Mouse (Mus musculus) embryonic fibroblast, embryonic 13.5 days (primary cell): ENCODE results near the gene Dgkg. TPM values are rescaled to one million over a fixed set of nuclear protein-coding genes. Genes with fewer than 3 reads are reported as not detected.

Source experiments
- H3K27ac ChIP-seq: 2 replicates; pipeline ENCODE4 v1.5.1; 2012; ENCODE audit warnings: low read length, control low read depth, inconsistent platforms; ENCODE audit not compliant: insufficient read depth
- H3K4me1 ChIP-seq: 2 replicates; pipeline ENCODE4 v1.6.1; 2011; ENCODE audit warnings: low read length; ENCODE audit not compliant: control insufficient read depth, insufficient read depth
- H3K4me3 ChIP-seq: 2 replicates; pipeline ENCODE4 v1.5.1; 2011; ENCODE audit warnings: mild to moderate bottlenecking, control low read depth, low read length; ENCODE audit not compliant: insufficient read depth
- CTCF ChIP-seq: IDR thresholded peaks from 2 replicates; pipeline ENCODE4 v1.5.1; 2011; ENCODE audit warnings: mild to moderate bottlenecking, control low read depth, low read length, moderate library complexity, borderline replicate concordance; ENCODE audit not compliant: insufficient read depth
- POLR2A ChIP-seq: IDR thresholded peaks from 2 replicates; pipeline ENCODE4 v1.6.1; 2011; ENCODE audit warnings: low read depth, mild to moderate bottlenecking, control low read depth, low read length, moderate library complexity
- polyA plus RNA-seq: library from polyadenylated mRNA; stranded (reverse); fragments of >200 nt; gene quantifications from 2 replicates; pipeline ENCODE4 v1.2.4, GENCODE M21; 2011; ENCODE audit warnings: low read depth; ENCODE audit not compliant: missing spikeins, insufficient read length

Dgkg gene
- polyA plus RNA-seq, 1 experiment, result 0.32 TPM

GRCm38 (mm10) chr16:22629900-22630299 lies 27.1 kb downstream of the Dgkg start:
- no peak for TF ChIP-seq CTCF
- TF ChIP-seq POLR2A, result no peak
- no peak overlapping the region for H3K4me3 ChIP-seq
- no peaks in the 10 kb centered on the region for H3K4me1 ChIP-seq
- no peak overlapping the region for H3K27ac ChIP-seq

- H3K27ac ChIP-seq, result no peak overlapping the region
- H3K4me1 ChIP-seq, result no peaks in the 10 kb centered on the region
- no peak for TF ChIP-seq CTCF
- TF ChIP-seq POLR2A, result no peak
- H3K4me3 ChIP-seq, result no peak overlapping the region
Observed at GRCm38 (mm10) chr16:22625987-22626386, 31.0 kb downstream of the Dgkg start.

GRCm38 (mm10) chr16:22625412-22625811 lies 31.6 kb downstream of the Dgkg start:
- Histone ChIP-seq H3K27ac (no peak overlapping the region), H3K4me3 (no peak overlapping the region), H3K4me1 (no peaks in the 10 kb centered on the region)
- TF ChIP-seq POLR2A, result no peak
- TF ChIP-seq CTCF, result no peak

- no peak for TF ChIP-seq POLR2A
- TF ChIP-seq CTCF, result no peak
- no peak overlapping the region for H3K27ac ChIP-seq
- no peaks in the 10 kb centered on the region for H3K4me1 ChIP-seq
- H3K4me3 ChIP-seq, result no peak overlapping the region
Observed at GRCm38 (mm10) chr16:22622286-22622685, 34.7 kb downstream of the Dgkg start.

- Histone ChIP-seq H3K27ac (no peak overlapping the region), H3K4me1 (no peaks in the 10 kb centered on the region), H3K4me3 (no peak overlapping the region)
- no peak for TF ChIP-seq CTCF
- TF ChIP-seq POLR2A, result no peak
Observed at GRCm38 (mm10) chr16:22621299-22621920, 35.6 kb downstream of the Dgkg start.

- Histone ChIP-seq H3K27ac (no peak overlapping the region), H3K4me3 (no peak overlapping the region), H3K4me1 (no peaks in the 10 kb centered on the region)
- TF ChIP-seq CTCF, result no peak
- TF ChIP-seq POLR2A, result no peak
Observed at GRCm38 (mm10) chr16:22618424-22619056, 38.5 kb downstream of the Dgkg start.

- no peaks in the 10 kb centered on the region for H3K4me1 ChIP-seq
- H3K4me3 ChIP-seq, result no peak overlapping the region
- no peak for TF ChIP-seq POLR2A
- TF ChIP-seq CTCF, result no peak
- H3K27ac ChIP-seq, result no peak overlapping the region
Observed at GRCm38 (mm10) chr16:22615805-22616204, 41.2 kb downstream of the Dgkg start.

- no peaks in the 10 kb centered on the region for H3K4me1 ChIP-seq
- no peak overlapping the region for H3K27ac ChIP-seq
- no peak overlapping the region for H3K4me3 ChIP-seq
Observed at GRCm38 (mm10) chr16:22613186-22614073, 43.6 kb downstream of the Dgkg start.

GRCm38 (mm10) chr16:22608046-22608445 lies 49.0 kb downstream of the Dgkg start:
- H3K27ac ChIP-seq, result no peak overlapping the region
- no peaks in the 10 kb centered on the region for H3K4me1 ChIP-seq
- TF ChIP-seq CTCF, result no peak
- TF ChIP-seq POLR2A, result no peak
- no peak overlapping the region for H3K4me3 ChIP-seq

More at GRCm38 (mm10) chr16:22613186-22614073, 43.6 kb downstream of the Dgkg start:
- no peak for TF ChIP-seq POLR2A
- TF ChIP-seq CTCF, result no peak
